Mouse (Mus musculus) gastrocnemius, adult 2 months (tissue): ENCODE measurements around the gene C730034F03Rik. TPM values are rescaled to one million over a fixed set of nuclear protein-coding genes. Genes with fewer than 3 reads are reported as not detected.

Experiments used
- DNase-seq: peaks from one replicate; pipeline ENCODE4 v3.0.0; 2022
- H3K27ac ChIP-seq: fragments of 200-600 bp; 2 replicates; pipeline ENCODE4 v1.8.1; 2022; ENCODE audit warnings: mild to moderate bottlenecking
- H3K4me3 ChIP-seq: fragments of 200-600 bp; 2 replicates; pipeline ENCODE4 v1.8.1; 2022; ENCODE audit warnings: mild to moderate bottlenecking, moderate library complexity
- CTCF ChIP-seq: fragments of 200-600 bp; IDR thresholded peaks from 2 replicates; pipeline ENCODE4 v1.8.1; 2022; ENCODE audit warnings: antibody characterized with exemption, mild to moderate bottlenecking, moderate library complexity
- intact Hi-C: fragments of 180-260 bp; cut with DNase I; formaldehyde crosslinking; loops from one replicate; pipeline ENCODE4 v1.15.1; 2025
- long read RNA-seq, 2 experiments: library from polyadenylated mRNA; stranded (forward); transcript quantifications; one replicate each; pipeline ENCODE4 v2.0.0; 2021
- total RNA-seq, 2 experiments: library from RNA; stranded (reverse); gene quantifications; 2 replicates each; pipeline ENCODE4 v1.2.3; 2021

Gene C730034F03Rik
- total RNA-seq = under 1 TPM; 0.56 to 0.64 TPM
- long read RNA-seq, experiment 1, partial matches to known transcripts = 0 of 1 reads
- long read RNA-seq, experiment 1, other reads (novel, unspliced or antisense) = 0 of 1 reads
- long read RNA-seq, experiment 2, partial matches to known transcripts = 0 of 1 reads
- long read RNA-seq, experiment 2, other reads (novel, unspliced or antisense) = 0 of 1 reads

DNA sequence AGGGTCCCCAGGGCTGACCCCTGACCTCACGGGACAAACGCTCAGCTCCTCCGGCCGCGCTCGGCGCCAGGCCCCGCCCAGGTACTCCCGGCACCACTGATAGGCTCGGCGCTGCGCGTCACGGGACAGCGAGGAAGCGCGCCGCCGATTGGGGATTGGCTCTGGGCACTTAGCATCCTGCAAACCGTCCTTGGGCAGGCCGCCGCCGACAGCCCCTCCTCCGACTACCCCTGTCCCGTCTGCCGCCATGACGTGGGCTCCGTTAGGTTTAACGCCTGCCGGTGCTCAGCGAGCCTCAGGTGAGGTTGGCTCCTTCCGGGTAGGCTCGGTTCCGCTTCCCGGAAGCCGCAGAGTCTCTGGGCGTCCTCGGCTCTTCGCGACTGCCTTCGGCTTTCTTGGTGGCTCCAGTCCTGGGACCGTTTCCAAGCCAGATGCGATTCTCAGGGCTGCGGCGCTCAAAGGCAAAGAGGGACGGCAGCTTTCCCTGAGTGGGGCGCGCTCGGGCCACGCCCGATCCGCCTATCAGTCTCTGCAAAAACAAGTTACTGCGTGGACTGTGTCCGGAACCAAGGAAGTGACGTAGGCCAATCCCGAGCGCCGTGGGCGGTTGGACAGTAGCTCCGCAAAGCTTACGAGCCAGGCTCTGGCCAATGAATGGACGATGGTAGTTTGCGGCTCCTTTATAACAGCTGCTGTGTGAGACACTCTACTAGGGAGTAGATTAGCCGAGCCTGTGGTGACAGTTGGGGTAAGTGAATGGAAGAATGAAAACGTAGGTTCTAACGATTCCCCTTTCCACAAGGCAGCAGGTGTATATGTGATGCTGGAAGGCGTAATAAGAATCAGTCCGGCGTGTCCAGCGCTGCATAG, at the start of gene C730034F03Rik, which contains the start of the genes Gm44502 and Chkb:
TSS of gene C730034F03Rik (plus strand) at position 238 of the 870 bp plus-strand sequence.
TSS of gene Gm44502 (minus strand) at position 345 of the 870 bp plus-strand sequence.
TSS of gene Chkb (minus strand) at position 557 of the 870 bp plus-strand sequence.
- no peak for TF ChIP-seq CTCF
- peak; percentile 96 for DNase-seq
- H3K4me3 ChIP-seq = peak within 1 kb of the TSS; percentile 71
- peak within 1 kb of the TSS; percentile 99 for H3K27ac ChIP-seq
- intact Hi-C loops = loop anchor here (2.0 kb wide), 1 partner anchor 73 kb away; no protein-coding TSS in a partner anchor

GRCm38 (mm10) chr15:89384617-89385016, 44.8 kb upstream of the C730034F03Rik start, which contains the start of gene Klhdc7b:
TSS of gene Klhdc7b (plus strand) at chr15:89384917.
- intact Hi-C loops = no loop called here
- no peak for TF ChIP-seq CTCF
- no peak within 1 kb of the TSS for H3K27ac ChIP-seq
- no peak for DNase-seq
- H3K4me3 ChIP-seq = no peak within 1 kb of the TSS

- TF ChIP-seq CTCF = no peak
- Histone ChIP-seq H3K4me3 (no peak overlapping the region), H3K27ac (no peak overlapping the region)
- intact Hi-C loops = no loop called here
- DNase-seq = no peak
Observed at GRCm38 (mm10) chr15:89387127-89387526, 42.3 kb upstream of the C730034F03Rik start.

- intact Hi-C loops = no loop called here
- no peak overlapping the region for H3K4me3 ChIP-seq
- DNase-seq = no peak
- TF ChIP-seq CTCF = no peak
- H3K27ac ChIP-seq = no peak overlapping the region
Observed at GRCm38 (mm10) chr15:89390081-89390480, 39.3 kb upstream of the C730034F03Rik start.

DNA sequence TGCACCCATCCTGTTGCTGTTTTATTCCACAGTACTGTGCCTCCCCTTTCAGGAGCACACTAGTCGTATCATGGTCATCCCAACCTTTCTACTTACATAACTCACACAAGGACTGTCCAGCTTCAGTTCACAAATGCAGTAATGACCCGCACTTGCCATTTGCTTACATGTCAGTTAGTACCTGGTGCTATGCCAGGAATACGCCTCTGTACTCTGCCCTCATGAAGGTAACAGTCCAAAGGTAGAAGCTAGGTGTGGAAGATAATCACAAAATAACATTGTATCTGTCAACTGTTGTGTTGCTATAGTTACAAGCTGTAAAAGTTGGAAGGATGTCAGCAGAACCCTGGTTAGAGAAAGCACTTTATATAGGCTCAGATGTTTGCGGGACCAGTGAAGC, 32.5 kb upstream of the C730034F03Rik start:
- TF ChIP-seq CTCF = no peak
- intact Hi-C loops = no loop called here
- Histone ChIP-seq H3K4me3 (no peak overlapping the region), H3K27ac (no peak overlapping the region)
- DNase-seq = no peak

DNA sequence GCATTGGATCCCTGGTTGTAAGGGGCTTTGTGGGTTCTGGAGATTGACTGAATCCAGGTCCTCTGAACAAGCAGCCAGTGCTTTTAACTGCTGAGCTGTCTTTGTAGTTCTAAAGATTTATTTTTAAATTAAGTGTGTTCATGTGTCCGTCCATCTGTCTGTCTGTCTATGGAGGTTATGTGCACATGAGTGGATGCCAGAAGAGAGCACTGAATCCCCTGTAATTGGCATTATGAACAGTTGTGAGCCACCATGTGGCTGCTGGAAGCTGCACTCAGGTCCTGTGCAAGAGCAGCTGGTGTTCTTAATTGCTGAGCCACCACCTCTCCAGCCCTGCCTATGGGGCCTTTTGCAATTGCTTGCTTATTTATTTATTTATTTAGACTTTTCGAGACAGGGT, 31.2 kb upstream of the C730034F03Rik start:
- intact Hi-C loops = no loop called here
- H3K27ac ChIP-seq = no peak overlapping the region

GRCm38 (mm10) chr15:89399716-89400115, 29.7 kb upstream of the C730034F03Rik start:
- H3K27ac ChIP-seq = no peak overlapping the region
- DNase-seq = no peak
- no peak for TF ChIP-seq CTCF
- H3K4me3 ChIP-seq = no peak overlapping the region
- intact Hi-C loops = no loop called here

More for the DNA sequence above, 31.2 kb upstream of the C730034F03Rik start:
- no peak overlapping the region for H3K4me3 ChIP-seq
- no peak for DNase-seq
- TF ChIP-seq CTCF = no peak

- no peak overlapping the region for H3K4me3 ChIP-seq
- intact Hi-C loops = no loop called here
- no peak for DNase-seq
- H3K27ac ChIP-seq = no peak overlapping the region
- TF ChIP-seq CTCF = no peak
Observed at GRCm38 (mm10) chr15:89402471-89402870, 26.9 kb upstream of the C730034F03Rik start.

DNA sequence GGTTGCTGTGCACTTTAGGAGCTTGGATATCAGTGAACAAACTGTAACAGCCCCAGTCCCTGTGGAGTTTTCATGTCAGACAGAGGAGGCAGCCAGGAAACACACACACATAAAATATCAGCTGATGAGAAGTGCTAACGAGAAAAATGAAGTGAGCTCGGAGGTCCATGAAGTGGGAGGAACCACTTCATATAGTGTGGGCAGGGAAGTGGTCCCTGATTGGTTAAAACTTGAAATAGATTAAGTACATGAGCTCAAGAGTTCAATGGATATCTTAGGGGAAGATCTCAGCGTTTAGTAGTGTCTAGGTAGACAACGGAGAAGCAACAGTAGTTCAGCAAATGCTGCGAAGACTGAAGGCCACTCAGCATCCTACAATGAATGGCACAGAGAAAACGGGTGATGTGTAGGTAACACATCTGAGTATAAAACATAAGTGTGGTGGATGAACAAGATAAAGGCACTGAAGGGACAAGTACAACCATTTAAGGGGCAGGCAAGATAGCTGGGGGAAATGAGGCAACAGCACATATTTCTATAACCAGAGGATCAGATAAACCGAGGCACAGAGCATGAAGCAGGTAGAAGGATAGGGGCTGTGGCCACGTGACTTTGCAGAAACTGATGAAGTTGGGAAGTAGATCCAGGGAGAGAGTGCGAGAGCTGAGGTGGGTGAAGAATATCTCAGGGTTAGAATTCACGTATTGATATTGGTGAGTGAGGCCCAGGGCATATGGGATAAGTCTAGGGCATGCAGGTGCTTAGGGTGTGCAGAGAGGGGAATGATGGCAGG, 24.4 kb upstream of the C730034F03Rik start:
- no peak for DNase-seq
- TF ChIP-seq CTCF = no peak
- intact Hi-C loops = no loop called here
- H3K27ac ChIP-seq = no peak overlapping the region
- H3K4me3 ChIP-seq = no peak overlapping the region

DNA sequence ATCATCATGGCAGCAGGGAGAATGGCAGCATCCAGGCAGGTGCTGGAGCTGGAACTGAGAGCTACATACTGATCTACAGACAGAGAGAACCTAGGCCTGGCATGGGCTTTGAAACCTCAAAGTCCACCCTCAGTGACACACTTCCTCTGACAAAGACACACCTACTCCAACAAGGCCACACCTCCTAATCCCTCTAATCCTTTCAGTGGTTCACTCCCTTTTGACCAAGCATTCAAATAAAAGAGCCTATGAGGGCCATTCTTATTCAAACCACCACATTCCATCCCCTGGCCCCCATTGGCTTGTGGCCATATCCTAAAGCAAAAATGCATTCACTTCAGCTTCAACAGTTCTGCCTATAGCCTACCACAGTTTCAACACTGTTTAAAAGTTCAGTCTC, 22.7 kb upstream of the C730034F03Rik start:
- no peak for TF ChIP-seq CTCF
- no peak overlapping the region for H3K27ac ChIP-seq
- no peak overlapping the region for H3K4me3 ChIP-seq
- no peak for DNase-seq
- intact Hi-C loops = no loop called here

DNA sequence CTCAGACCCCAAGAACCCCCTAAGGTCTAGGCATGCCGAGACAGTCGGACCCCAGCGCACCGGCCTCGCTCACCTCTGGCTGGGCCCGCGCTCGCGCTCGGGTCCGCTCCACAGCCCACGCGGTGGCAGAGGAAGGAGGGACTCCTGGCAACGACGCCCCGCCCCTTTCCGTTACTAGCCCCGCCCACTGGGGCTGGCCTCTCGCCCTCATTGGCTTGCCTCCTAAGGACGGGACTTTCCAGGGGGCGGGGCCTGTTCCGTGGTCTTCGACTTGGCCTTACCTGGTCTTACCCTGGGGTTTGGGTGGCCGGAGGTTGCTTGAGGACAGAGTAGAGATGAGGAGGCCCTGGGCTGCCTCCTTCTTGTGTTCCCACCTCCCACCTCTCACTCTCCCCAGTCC, 19.3 kb upstream of the C730034F03Rik start, which contains the start of gene Syce3:
TSS of gene Syce3 (minus strand) at position 386 of the 400 bp plus-strand sequence.
- no peak for DNase-seq
- TF ChIP-seq CTCF = no peak
- H3K4me3 ChIP-seq = no peak within 1 kb of the TSS
- intact Hi-C loops = no loop called here
- H3K27ac ChIP-seq = no peak within 1 kb of the TSS

GRCm38 (mm10) chr15:89415282-89415681, 14.1 kb upstream of the C730034F03Rik start:
- Histone ChIP-seq H3K27ac (peak overlapping the region; percentile 86), H3K4me3 (peak overlapping the region; percentile 32)
- intact Hi-C loops = no loop called here
- DNase-seq = peak; percentile 64
- no peak for TF ChIP-seq CTCF
